Mouse (Mus musculus) heart, postnatal 0 days (tissue): ENCODE data around the gene Trat1.

ENCODE experiments used
- CTCF ChIP-seq: IDR thresholded peaks from 2 replicates; pipeline ENCODE4 v1.5.1; 2016; ENCODE audit warnings: antibody characterized with exemption, control low read depth, low read depth
- EP300 ChIP-seq: IDR thresholded peaks from 2 replicates; pipeline ENCODE4 v1.6.1; 2016; ENCODE audit warnings: antibody characterized with exemption, low read depth

DNA sequence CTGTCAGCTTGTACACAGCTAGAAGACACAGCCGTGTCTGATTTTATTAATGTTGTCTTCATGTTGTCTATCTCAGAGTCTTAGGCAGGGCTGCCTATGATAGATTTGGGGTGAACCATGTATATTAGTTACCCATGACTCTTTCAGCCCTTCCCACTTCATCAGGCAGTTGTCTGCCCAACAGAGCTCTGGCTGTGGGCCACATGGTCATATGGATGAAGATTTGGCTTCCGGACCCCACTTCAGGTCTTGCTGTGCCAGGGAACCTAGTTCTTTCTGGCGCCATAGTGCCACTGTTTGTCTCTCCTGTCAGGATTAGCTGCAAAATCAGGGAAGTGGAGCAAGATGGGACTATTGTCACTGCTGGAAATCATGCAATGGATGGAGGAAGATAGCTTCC, 69.9 kb downstream of the Trat1 start:
- TF ChIP-seq CTCF (no peak), EP300 (no peak)
